Mouse (Mus musculus) kidney, adult 2 months (tissue): ENCODE data around the gene Prpf8.

Source experiments
- CTCF ChIP-seq: fragments of 200-500 bp; conservative IDR thresholded peaks from 2 replicates; pipeline ENCODE4 v1.5.1; 2011; ENCODE audit warnings: low read depth, mild to moderate bottlenecking, control low read depth, low read length, moderate library complexity, mixed read lengths; ENCODE audit not compliant: insufficient read depth, insufficient read length
- POLR2A ChIP-seq: fragments of 200-500 bp; IDR thresholded peaks from one replicate; pipeline ENCODE4 v1.6.1; 2011; ENCODE audit warnings: low read depth, low read length, control low read depth

DNA sequence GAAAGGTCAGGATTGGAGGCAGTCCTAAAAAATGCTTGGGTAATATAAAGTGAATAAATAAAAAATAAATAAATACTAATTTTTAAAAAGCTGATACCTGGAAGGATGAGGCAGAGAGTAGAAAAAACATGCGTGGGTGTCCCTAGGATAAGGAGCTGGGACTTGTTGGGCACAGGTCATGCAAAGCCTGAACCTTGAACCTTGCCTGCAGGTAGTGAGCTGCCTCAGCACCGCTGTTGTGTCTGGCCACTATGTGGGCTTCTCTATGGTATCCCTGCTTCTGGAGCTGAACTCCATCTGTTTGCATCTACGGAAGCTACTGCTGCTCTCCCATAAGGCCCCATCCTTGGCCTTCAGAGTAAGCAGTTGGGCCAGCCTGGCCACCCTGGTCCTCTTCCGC, 17.4 kb upstream of the Prpf8 start:
- TF ChIP-seq CTCF (no peak), POLR2A (no peak)
